Mouse (Mus musculus) midbrain, postnatal 0 days (tissue): Measurements from ENCODE around the gene Rin2. TPM values are rescaled to one million over a fixed set of nuclear protein-coding genes. Genes with fewer than 3 reads are reported as not detected.

ENCODE experiments used
- ATAC-seq: fragments of 200-750 bp; cut with Nextera tagmentation; 2 replicates; pipeline ENCODE4 v1.8.0; 2017; ENCODE audit warnings: moderate number of reproducible peaks, mild to moderate bottlenecking, moderate TSS enrichment, moderate library complexity; ENCODE audit not compliant: low FRiP score
- DNase-seq: peaks from one replicate; pipeline ENCODE4 v3.0.0-alpha.2; 2015; ENCODE audit warnings: low spot score
- H3K27ac ChIP-seq: fragments of 300-500 bp; sonication (generic); 2 replicates; pipeline ENCODE4 v1.5.1; 2014; ENCODE audit warnings: low read depth, mild to moderate bottlenecking, low read length, mixed read lengths
- H3K27me3 ChIP-seq: fragments of 300-500 bp; sonication (generic); 2 replicates; pipeline ENCODE4 v1.6.1; 2014; ENCODE audit warnings: low read length, control low read depth, mixed read lengths; ENCODE audit not compliant: insufficient read depth
- H3K36me3 ChIP-seq: fragments of 300-500 bp; sonication (generic); 2 replicates; pipeline ENCODE4 v1.6.1; 2014; ENCODE audit warnings: low read length, control low read depth, mixed read lengths; ENCODE audit not compliant: insufficient read depth
- H3K4me1 ChIP-seq: fragments of 300-500 bp; sonication (generic); 2 replicates; pipeline ENCODE4 v1.6.1; 2014; ENCODE audit warnings: mild to moderate bottlenecking, control low read depth, antibody characterized with exemption, low read length, mixed read lengths; ENCODE audit not compliant: insufficient read depth
- H3K4me2 ChIP-seq: fragments of 300-500 bp; sonication (generic); 2 replicates; pipeline ENCODE4 v1.6.1; 2014; ENCODE audit warnings: low read depth, mild to moderate bottlenecking, low read length, mixed read lengths; ENCODE audit not compliant: poor library complexity, severe bottlenecking
- H3K4me3 ChIP-seq: fragments of 300-500 bp; sonication (generic); 2 replicates; pipeline ENCODE4 v1.5.1; 2014; ENCODE audit warnings: low read depth, mild to moderate bottlenecking, low read length, moderate library complexity
- H3K9ac ChIP-seq: fragments of 300-500 bp; sonication (generic); replicated peaks from 2 replicates; pipeline ENCODE4 v1.6.1; 2014; ENCODE audit warnings: mild to moderate bottlenecking, low read length, moderate library complexity, mixed read lengths; ENCODE audit not compliant: poor library complexity, severe bottlenecking
- H3K9me3 ChIP-seq: fragments of 300-500 bp; sonication (generic); 2 replicates; pipeline ENCODE4 v1.6.1; 2016; ENCODE audit warnings: low read length, control low read depth
- CTCF ChIP-seq: IDR thresholded peaks from 2 replicates; pipeline ENCODE4 v1.5.1; 2016; ENCODE audit warnings: antibody characterized with exemption, mild to moderate bottlenecking
- WGBS: fragments of 180-500 bp; shearing (Covaris S2); extraction: QIAGEN DNeasy Blood & Tissue Kit; methylation state at CpG from one replicate; pipeline ENCODE4 v1.1.7; 2014; 5-methylcytosine and 5-hydroxymethylcytosine counted together
- polyA plus RNA-seq: library from polyadenylated mRNA; unstranded; fragments of >200 nt; fragmentation: Nextera tagmentation; extraction: Ambion mirVana; gene quantifications from 2 replicates; pipeline ENCODE4 v1.2.1, GENCODE M21; 2015
- total RNA-seq: library from RNA; depleted of rRNA; stranded (reverse); fragments of >200 nt; gene quantifications from 2 replicates; pipeline ENCODE4 v1.2.3, GENCODE M21; 2014

Gene Rin2
- total and polyA plus RNA-seq, 2 experiments from 2014 or later = 10.5 to 18.0 TPM

- 81% methylated on average over 9 of the region's 9 CpGs for WGBS
- TF ChIP-seq CTCF = no peak
- Histone ChIP-seq H3K9me3 (no peaks in the 10 kb centered on the region), H3K27me3 (no peaks in the 10 kb centered on the region), H3K9ac (no peak overlapping the region), H3K4me2 (no peak overlapping the region), H3K4me1 (no peaks in the 10 kb centered on the region), H3K4me3 (no peak overlapping the region), H3K36me3 (no peaks in the 10 kb centered on the region), H3K27ac (no peak overlapping the region)
- DNase-seq (no peak), ATAC-seq (no peak)
These were observed 55.3 kb downstream of the Rin2 start for GRCm38 (mm10) chr2:145730189-145730880.

GRCm38 (mm10) chr2:145730905-145731304 lies 55.9 kb downstream of the Rin2 start:
- H3K9me3 ChIP-seq = no peaks in the 10 kb centered on the region
- no peak for ATAC-seq
- H3K4me2 ChIP-seq = no peak overlapping the region
- no peaks in the 10 kb centered on the region for H3K4me1 ChIP-seq
- no peaks in the 10 kb centered on the region for H3K36me3 ChIP-seq
- H3K9ac ChIP-seq = no peak overlapping the region
- 90% methylated on average over 7 of the region's 7 CpGs for WGBS
- H3K27me3 ChIP-seq = no peaks in the 10 kb centered on the region
- no peak overlapping the region for H3K4me3 ChIP-seq
- DNase-seq = no peak
- H3K27ac ChIP-seq = no peak overlapping the region
- TF ChIP-seq CTCF = no peak

GRCm38 (mm10) chr2:145735079-145735478 lies 60.1 kb downstream of the Rin2 start:
- Histone ChIP-seq H3K4me2 (no peak overlapping the region), H3K27me3 (no peaks in the 10 kb centered on the region), H3K4me3 (no peak overlapping the region), H3K27ac (no peak overlapping the region), H3K36me3 (no peaks in the 10 kb centered on the region), H3K9me3 (no peaks in the 10 kb centered on the region), H3K9ac (no peak overlapping the region), H3K4me1 (no peaks in the 10 kb centered on the region)
- TF ChIP-seq CTCF = no peak
- WGBS = 82% methylated on average over 5 of the region's 5 CpGs
- no peak for ATAC-seq
- no peak for DNase-seq

DNA sequence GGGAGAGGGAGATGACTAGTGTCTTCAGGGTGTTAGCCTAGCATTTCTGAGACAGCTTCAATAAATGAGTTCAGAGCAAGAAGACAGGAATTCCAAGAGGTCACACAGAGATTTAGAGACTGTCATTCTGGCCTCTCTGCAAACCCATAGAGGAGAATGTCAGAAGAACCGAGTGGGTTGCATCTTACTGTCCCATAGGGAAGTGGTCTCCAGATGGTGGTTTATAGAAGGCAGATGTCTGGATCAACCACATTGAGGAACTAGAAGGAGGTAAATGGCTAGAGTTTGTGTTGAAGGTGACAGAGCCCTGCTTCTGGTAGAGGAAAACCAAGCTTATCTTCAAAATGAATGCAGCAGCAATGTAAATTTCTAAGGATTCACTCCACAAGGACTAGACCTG lies 61.5 kb downstream of the Rin2 start:
- H3K4me1 ChIP-seq = no peaks in the 10 kb centered on the region
- no peak overlapping the region for H3K27ac ChIP-seq
- WGBS = 74% methylated on average over 1 of the region's 1 CpGs
- H3K36me3 ChIP-seq = no peaks in the 10 kb centered on the region
- no peak for DNase-seq
- no peak overlapping the region for H3K4me2 ChIP-seq
- no peak overlapping the region for H3K9ac ChIP-seq
- H3K9me3 ChIP-seq = no peaks in the 10 kb centered on the region
- no peak for TF ChIP-seq CTCF
- no peak overlapping the region for H3K4me3 ChIP-seq
- H3K27me3 ChIP-seq = no peaks in the 10 kb centered on the region
- no peak for ATAC-seq

DNA sequence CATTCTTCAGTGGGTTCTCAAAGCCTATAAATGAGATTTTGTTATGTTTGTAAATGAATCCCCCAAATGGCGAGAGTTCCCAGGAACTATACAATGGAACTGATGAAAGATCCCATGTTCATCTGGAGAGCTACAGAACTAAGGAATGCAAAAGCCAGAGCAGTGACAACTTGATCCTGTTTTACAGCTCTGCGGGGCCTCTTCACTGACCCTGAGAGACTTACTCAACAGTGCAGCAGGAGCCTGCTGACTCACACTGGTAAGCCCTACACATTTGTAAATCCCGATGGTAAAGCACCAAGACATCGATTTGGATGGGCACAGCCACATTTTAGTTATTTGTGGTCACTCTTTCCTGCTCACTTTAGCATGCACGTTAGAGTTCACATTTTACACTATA lies 62.2 kb downstream of the Rin2 start:
- TF ChIP-seq CTCF = no peak
- no peaks in the 10 kb centered on the region for H3K9me3 ChIP-seq
- H3K4me2 ChIP-seq = no peak overlapping the region
- no peak overlapping the region for H3K4me3 ChIP-seq
- H3K4me1 ChIP-seq = no peaks in the 10 kb centered on the region
- H3K27me3 ChIP-seq = no peaks in the 10 kb centered on the region
- H3K9ac ChIP-seq = no peak overlapping the region
- ATAC-seq = no peak
- no peak for DNase-seq
- WGBS = 11% methylated on average over 5 of the region's 5 CpGs
- no peaks in the 10 kb centered on the region for H3K36me3 ChIP-seq
- no peak overlapping the region for H3K27ac ChIP-seq

- Histone ChIP-seq H3K4me3 (no peak overlapping the region), H3K27me3 (0 out of 2 replicates have a peak, but pooled peaks cover 2% of the 10 kb centered on the region), H3K27ac (no peak overlapping the region), H3K4me1 (no peaks in the 10 kb centered on the region), H3K9me3 (no peaks in the 10 kb centered on the region), H3K4me2 (no peak overlapping the region), H3K36me3 (no peaks in the 10 kb centered on the region), H3K9ac (no peak overlapping the region)
- 93% methylated on average over 5 of the region's 5 CpGs for WGBS
- TF ChIP-seq CTCF = no peak
- no peak for ATAC-seq
- DNase-seq = no peak
These were observed 65.7 kb downstream of the Rin2 start for GRCm38 (mm10) chr2:145740729-145741128.
